Mouse (Mus musculus) CH12.LX (cell line): ENCODE results near the gene Lyve1. TPM values are rescaled to one million over a fixed set of nuclear protein-coding genes. Genes with fewer than 3 reads are reported as not detected.

Experiments
- DNase-seq: peaks from one replicate; pipeline ENCODE4 v3.0.0-alpha.2; 2013; ENCODE audit errors: extremely low read depth
- H3K27ac ChIP-seq: 2 replicates; pipeline ENCODE4 v1.5.1; 2012; ENCODE audit warnings: low read depth, mild to moderate bottlenecking, control low read depth, moderate library complexity; ENCODE audit not compliant: insufficient read depth
- H3K27me3 ChIP-seq: replicated peaks from 2 replicates; pipeline ENCODE3; 2012; ENCODE audit warnings: inconsistent platforms
- H3K36me3 ChIP-seq, 2 experiments: replicated peaks in 1 of 2; 2 replicates each; pipeline versions ENCODE3 to v1.6.1; 2012; ENCODE audit warnings: inconsistent platforms in 1 of 2, low read length in 1 of 2, mild to moderate bottlenecking in 1 of 2, mixed read lengths in 1 of 2, moderate library complexity in 1 of 2; ENCODE audit not compliant: control insufficient read depth in 1 of 2, insufficient read depth in 1 of 2
- H3K4me1 ChIP-seq, 2 experiments: 2 replicates each; pipeline ENCODE4 v1.6.1; 2012; ENCODE audit warnings: inconsistent platforms in 1 of 2, moderate library complexity in 1 of 2; ENCODE audit not compliant: insufficient read depth in 2 of 2, control insufficient read depth in 1 of 2
- H3K4me2 ChIP-seq: 2 replicates; pipeline ENCODE4 v1.6.1; 2012; ENCODE audit warnings: low read depth, mild to moderate bottlenecking, control low read depth; ENCODE audit not compliant: poor library complexity, insufficient read depth, severe bottlenecking
- H3K4me3 ChIP-seq, 3 experiments: fragments of 150-350 bp in 1 of 3; sonication (generic) in 1 of 3; replicated peaks in 1 of 3; 2 replicates each; pipeline versions ENCODE3 to v1.5.1; 2011 to 2012; ENCODE audit warnings: low read depth in 2 of 3, low read length in 2 of 3, mild to moderate bottlenecking in 2 of 3, moderate library complexity in 2 of 3, control low read depth in 1 of 3, improper control_type of control experiment in 1 of 3, inconsistent platforms in 1 of 3, mixed read lengths in 1 of 3; ENCODE audit not compliant: poor library complexity in 1 of 3
- H3K79me2 ChIP-seq: replicated peaks from 2 replicates; pipeline ENCODE4 v1.6.1; 2012; ENCODE audit warnings: mild to moderate bottlenecking, moderate library complexity; ENCODE audit not compliant: control insufficient read depth, poor library complexity, insufficient read depth, severe bottlenecking; ENCODE audit errors: extremely low read depth
- H3K9ac ChIP-seq: 2 replicates; pipeline ENCODE4 v1.6.1; 2012; ENCODE audit warnings: low read depth, mild to moderate bottlenecking, control low read depth, moderate library complexity; ENCODE audit not compliant: insufficient read depth
- H3K9me3 ChIP-seq: replicated peaks from 2 replicates; pipeline ENCODE3; 2012; ENCODE audit warnings: low read length, inconsistent platforms, mixed read lengths
- BHLHE40 ChIP-seq: IDR thresholded peaks from 2 replicates; pipeline ENCODE4 v1.6.1; 2011; ENCODE audit warnings: mild to moderate bottlenecking, low read depth, low read length, improper control_type of control experiment
- CHD1 ChIP-seq: IDR thresholded peaks from 2 replicates; pipeline ENCODE4 v1.6.1; 2012; ENCODE audit warnings: low read depth, low read length, improper control_type of control experiment, inconsistent platforms
- CHD2 ChIP-seq: IDR thresholded peaks from 2 replicates; pipeline ENCODE4 v1.6.1; 2011; ENCODE audit warnings: low read length, improper control_type of control experiment
- CTCF ChIP-seq, 2 experiments: IDR thresholded peaks in 1 of 2; conservative IDR thresholded peaks in 1 of 2; 2 replicates each; pipeline ENCODE4 v1.5.1; 2011 to 2012; ENCODE audit warnings: low read depth in 2 of 2, low read length in 2 of 2, improper control_type of control experiment in 1 of 2, inconsistent platforms in 1 of 2, mild to moderate bottlenecking in 1 of 2, moderate library complexity in 1 of 2
- E2F4 ChIP-seq: IDR thresholded peaks from 2 replicates; pipeline ENCODE4 v1.6.1; 2011; ENCODE audit warnings: low read depth, low read length, improper control_type of control experiment; ENCODE audit not compliant: insufficient replicate concordance
- ELF1 ChIP-seq: IDR thresholded peaks from 2 replicates; pipeline ENCODE4 v1.6.1; 2014; ENCODE audit warnings: low read depth, mild to moderate bottlenecking, inconsistent platforms, low read length, improper control_type of control experiment
- EP300 ChIP-seq: IDR thresholded peaks from 2 replicates; pipeline ENCODE4 v1.6.1; 2011; ENCODE audit warnings: low read length, improper control_type of control experiment
- ETS1 ChIP-seq: conservative IDR thresholded peaks from 2 replicates; pipeline ENCODE4 v1.6.1; 2012; ENCODE audit warnings: low read depth, mild to moderate bottlenecking, inconsistent platforms, low read length, improper control_type of control experiment, moderate library complexity
- GABPA ChIP-seq: IDR thresholded peaks from 2 replicates; pipeline ENCODE4 v1.6.1; 2012; ENCODE audit warnings: low read depth, low read length, improper control_type of control experiment, inconsistent platforms; ENCODE audit not compliant: insufficient replicate concordance
- HCFC1 ChIP-seq: IDR thresholded peaks from 2 replicates; pipeline ENCODE4 v1.6.1; 2012; ENCODE audit warnings: low read depth, mild to moderate bottlenecking, inconsistent platforms, low read length, improper control_type of control experiment
- IRF4 ChIP-seq: IDR thresholded peaks from 2 replicates; pipeline ENCODE4 v1.6.1; 2014; ENCODE audit warnings: low read depth, mild to moderate bottlenecking, inconsistent platforms, low read length, improper control_type of control experiment
- JUN ChIP-seq: IDR thresholded peaks from 2 replicates; pipeline ENCODE4 v1.6.1; 2011; ENCODE audit warnings: low read depth, mild to moderate bottlenecking, low read length, improper control_type of control experiment, moderate library complexity; ENCODE audit not compliant: insufficient read depth
- JUND ChIP-seq: conservative IDR thresholded peaks from 2 replicates; pipeline ENCODE4 v1.6.1; 2011; ENCODE audit warnings: low read depth, low read length, improper control_type of control experiment
- KAT2A ChIP-seq: IDR thresholded peaks from 2 replicates; pipeline ENCODE4 v1.6.1; 2012; ENCODE audit warnings: low read length, improper control_type of control experiment, inconsistent platforms; ENCODE audit not compliant: insufficient replicate concordance
- MAFK ChIP-seq: IDR thresholded peaks from 2 replicates; pipeline ENCODE4 v1.6.1; 2011; ENCODE audit warnings: low read length, improper control_type of control experiment; ENCODE audit not compliant: insufficient replicate concordance
- MAX ChIP-seq: IDR thresholded peaks from 2 replicates; pipeline ENCODE4 v1.6.1; 2011; ENCODE audit warnings: low read length, improper control_type of control experiment
- MAZ ChIP-seq: IDR thresholded peaks from 2 replicates; pipeline ENCODE4 v1.6.1; 2012; ENCODE audit warnings: low read depth, mild to moderate bottlenecking, inconsistent platforms, low read length, improper control_type of control experiment, moderate library complexity
- MEF2A ChIP-seq: IDR thresholded peaks from 2 replicates; pipeline ENCODE4 v1.6.1; 2014; ENCODE audit warnings: low read depth, mild to moderate bottlenecking, inconsistent platforms, low read length, improper control_type of control experiment, borderline replicate concordance
- MXI1 ChIP-seq: IDR thresholded peaks from 2 replicates; pipeline ENCODE4 v1.6.1; 2011; ENCODE audit warnings: mild to moderate bottlenecking, low read depth, low read length, improper control_type of control experiment
- MYC ChIP-seq: IDR thresholded peaks from 2 replicates; pipeline ENCODE4 v1.6.1; 2011; ENCODE audit warnings: low read depth, mild to moderate bottlenecking, improper control_type of control experiment, low read length
- NRF1 ChIP-seq: IDR thresholded peaks from 2 replicates; pipeline ENCODE4 v1.6.1; 2014; ENCODE audit warnings: low read depth, mild to moderate bottlenecking, inconsistent platforms, low read length, improper control_type of control experiment, moderate library complexity
- POLR2A ChIP-seq: IDR thresholded peaks from 2 replicates; pipeline ENCODE4 v1.6.1; 2011; ENCODE audit warnings: low read depth, mild to moderate bottlenecking, improper control_type of control experiment, low read length
- POLR2AphosphoS2 ChIP-seq: IDR thresholded peaks from 2 replicates; pipeline ENCODE4 v1.6.1; 2011; ENCODE audit warnings: low read depth, low read length, improper control_type of control experiment
- RAD21 ChIP-seq: IDR thresholded peaks from 2 replicates; pipeline ENCODE4 v1.6.1; 2011; ENCODE audit warnings: low read depth, mild to moderate bottlenecking, low read length, improper control_type of control experiment, moderate library complexity
- RCOR1 ChIP-seq: conservative IDR thresholded peaks from 2 replicates; pipeline ENCODE4 v1.6.1; 2012; ENCODE audit warnings: low read depth, mild to moderate bottlenecking, inconsistent platforms, low read length, improper control_type of control experiment
- SMC3 ChIP-seq: IDR thresholded peaks from 2 replicates; pipeline ENCODE4 v1.6.1; 2011; ENCODE audit warnings: low read depth, low read length, improper control_type of control experiment
- TBP ChIP-seq: conservative IDR thresholded peaks from 2 replicates; pipeline ENCODE4 v1.6.1; 2011; ENCODE audit warnings: low read depth, low read length, improper control_type of control experiment
- TCF12 ChIP-seq: IDR thresholded peaks from 2 replicates; pipeline ENCODE4 v1.6.1; 2014; ENCODE audit warnings: low read depth, mild to moderate bottlenecking, inconsistent platforms, low read length, improper control_type of control experiment
- UBTF ChIP-seq: IDR thresholded peaks from 2 replicates; pipeline ENCODE4 v1.6.1; 2012; ENCODE audit warnings: low read depth, mild to moderate bottlenecking, inconsistent platforms, low read length, improper control_type of control experiment, moderate library complexity
- ZC3H11A ChIP-seq: IDR thresholded peaks from 2 replicates; pipeline ENCODE4 v1.6.1; 2012; ENCODE audit warnings: low read depth, mild to moderate bottlenecking, inconsistent platforms, low read length, improper control_type of control experiment
- ZMIZ1 ChIP-seq: IDR thresholded peaks from 2 replicates; pipeline ENCODE4 v1.6.1; 2012; ENCODE audit warnings: low read depth, mild to moderate bottlenecking, inconsistent platforms, low read length, improper control_type of control experiment
- ZNF384 ChIP-seq: IDR thresholded peaks from 2 replicates; pipeline ENCODE4 v1.6.1; 2012; ENCODE audit warnings: low read depth, low read length, improper control_type of control experiment, inconsistent platforms
- dilution Hi-C: fragments of 300-500 bp; cut with MboI; formaldehyde crosslinking; loops from 2 replicates; pipeline ENCODE4 v1.14.3; 2020; ENCODE audit warnings: low sequenced_read_pairs; ENCODE audit not compliant: extremely low pct_unique_long_range_greater_than_20kb, extremely low pct_ligation_motif_present
- in situ Hi-C: fragments of 300-500 bp; cut with MboI; formaldehyde crosslinking; loops from 3 replicates; pipeline ENCODE4 v1.14.3; 2019; ENCODE audit warnings: low sequenced_read_pairs, low pct_ligation_motif_present, low pct_unique_long_range_greater_than_20kb, mixed read lengths
- polyA plus RNA-seq: library from polyadenylated mRNA; unstranded; fragments of >175 nt; gene quantifications from 2 replicates; pipeline ENCODE4 v1.2.1, GENCODE M21; 2012; ENCODE audit warnings: low read depth; ENCODE audit not compliant: insufficient read length
- total RNA-seq, 2 experiments: library from RNA; depleted of rRNA; stranded (reverse); fragments of 300-350 nt in 1 of 2; fragments of >200 nt in 1 of 2; gene quantifications; 2 replicates each; pipeline ENCODE4 v1.2.3; 2012 to 2014

Lyve1 gene
- total and polyA plus RNA-seq, 3 experiments: not detected

DNA sequence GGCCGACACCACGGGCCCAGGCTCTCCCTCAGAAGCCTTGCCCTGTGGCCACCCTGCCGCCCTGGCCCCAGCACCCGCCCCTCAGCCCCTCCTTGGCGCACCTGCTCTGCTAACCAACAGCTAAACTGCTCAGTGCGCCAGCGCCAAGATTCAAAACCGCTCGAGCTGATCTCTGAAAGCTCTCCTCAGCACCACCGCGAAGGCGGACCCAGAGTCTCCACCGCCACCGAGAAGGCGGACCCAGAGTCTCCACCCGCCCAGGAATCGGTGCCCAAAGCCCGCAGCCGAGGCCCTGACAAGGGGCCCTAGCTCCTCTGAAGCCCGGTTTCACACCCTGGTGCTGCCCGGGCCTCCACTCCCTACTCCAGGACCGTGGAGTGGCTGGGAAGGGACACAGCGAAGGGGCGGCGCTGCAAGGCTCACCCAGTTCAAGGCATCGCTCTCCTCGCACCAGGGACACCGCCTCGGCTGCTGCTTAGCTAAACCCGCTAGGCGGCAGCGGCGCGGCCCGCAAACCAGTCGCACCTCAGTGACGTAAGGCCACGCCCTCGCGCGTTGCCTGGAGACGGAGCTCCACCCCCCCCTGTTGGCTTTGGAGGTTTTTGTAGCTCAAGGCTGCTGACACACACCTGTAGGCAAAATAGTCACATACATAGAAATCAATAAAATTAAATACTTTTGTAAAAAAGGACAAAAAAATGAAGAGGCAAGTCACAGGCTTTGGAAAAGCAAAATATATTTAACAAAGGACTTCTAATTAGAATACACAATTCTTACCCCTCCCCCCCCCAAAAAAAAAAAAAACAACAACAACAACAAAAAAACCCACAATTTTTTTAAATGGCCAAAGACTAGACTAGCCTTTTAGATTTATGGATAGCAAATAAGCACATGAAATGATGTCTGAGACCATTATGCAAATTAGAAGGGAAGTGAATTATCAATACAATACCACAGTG is 18.8 kb downstream of the Lyve1 start, which contains the start of gene Rnf141 (continued):
- TF ChIP-seq JUN (no peak), CHD2 (no peak), NRF1 (peak; percentile 59), ZNF384 (peak; percentile 75), MAX (peak; percentile 61; the same call in 1 of the 2 replicates), JUND (no peak), GABPA (no peak), BHLHE40 (no peak), EP300 (no peak), KAT2A (peak; percentile 41; the same call in 1 of the 2 replicates)

DNA sequence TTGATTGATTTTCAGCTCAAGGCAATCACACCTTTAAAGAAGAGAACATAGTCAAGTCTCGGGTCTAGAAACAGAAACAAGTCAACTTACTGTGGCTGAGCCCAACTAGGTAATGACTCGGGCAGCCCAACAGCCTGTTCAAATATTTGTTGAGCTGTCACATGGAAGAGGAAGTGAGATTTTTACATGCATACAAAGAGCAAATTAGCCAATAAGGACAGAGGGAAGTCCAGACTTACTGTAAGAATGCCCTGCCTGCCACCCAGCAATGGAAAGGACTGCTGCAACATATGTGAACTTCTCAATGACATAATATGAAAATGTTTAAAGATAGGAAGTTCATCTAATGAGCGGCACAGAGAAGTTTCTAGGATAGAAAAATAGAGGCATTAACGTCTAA is 22.7 kb downstream of the Lyve1 start:
- dilution Hi-C loops (no loop called here), in situ Hi-C loops (no loop called here)
- Histone ChIP-seq H3K9me3 (no peaks in the 10 kb centered on the region), H3K4me3 (no peak overlapping the region), H3K9ac (peak overlapping the region; percentile 39; the same call in 1 of the 2 replicates), H3K79me2 (peaks cover 3% of the 10 kb centered on the region), H3K4me2 (peak overlapping the region; percentile 67), H3K27ac (no peak overlapping the region), H3K4me1 (peaks cover 3 to 26% of the 10 kb centered on the region in 2 experiments), H3K27me3 (no peaks in the 10 kb centered on the region), H3K36me3 (peaks cover 4 to 18% of the 10 kb centered on the region in 2 experiments)
- peak; percentile 82 for DNase-seq
- TF ChIP-seq UBTF: no peak
- TF ChIP-seq ZC3H11A: no peak
- peak; percentile 91 for TF ChIP-seq IRF4
- no peak for TF ChIP-seq KAT2A
- no peak for TF ChIP-seq GABPA
- TF ChIP-seq ETS1: peak; percentile 69
- TF ChIP-seq TCF12: peak; percentile 53; the same call in 1 of the 2 replicates
- TF ChIP-seq RAD21: no peak
- TF ChIP-seq MYC: peak; percentile 64; the same call in 1 of the 2 replicates
- peak; percentile 51 for TF ChIP-seq BHLHE40
- peak; percentile 65; the same call in 1 of the 2 replicates for TF ChIP-seq ELF1
- peak; percentile 48; the same call in 1 of the 2 replicates for TF ChIP-seq TBP
- no peak for TF ChIP-seq MAZ
- peak; percentile 32; the same call in 1 of the 2 replicates for TF ChIP-seq MAFK
- no peak for TF ChIP-seq POLR2AphosphoS2
- peak; percentile 56 for TF ChIP-seq HCFC1
- TF ChIP-seq CHD2: 0 out of 2 replicates have a peak, but pooled peaks have one; percentile 33
- 0 out of 2 replicates have a peak, but pooled peaks have one; percentile 25 for TF ChIP-seq JUND
- no peak for TF ChIP-seq ZNF384
- TF ChIP-seq MXI1: peak; percentile 87
- peak; percentile 53 for TF ChIP-seq MAX
- TF ChIP-seq CTCF (conservative IDR thresholded peaks at IDR 0.05 in 1 of 2, IDR thresholded peaks at IDR 0.05 in 1 of 2; ENCODE audit: low read depth in 2 of 2, low read length in 2 of 2): no peak
- peak; percentile 58; the same call in 1 of the 2 replicates for TF ChIP-seq CHD1
- peak; percentile 87 for TF ChIP-seq EP300
- no peak for TF ChIP-seq ZMIZ1
- no peak for TF ChIP-seq E2F4
- no peak for TF ChIP-seq NRF1
- TF ChIP-seq RCOR1: 0 out of 2 replicates have a peak, but pooled peaks have one; percentile 46
- 0 out of 2 replicates have a peak, but pooled peaks have one; percentile 19 for TF ChIP-seq MEF2A
- TF ChIP-seq POLR2A: peak; percentile 36; the same call in 1 of the 2 replicates
- TF ChIP-seq SMC3: no peak
